Mouse (Mus musculus): ENCODE results near the gene Sh3bp2.

DNA sequence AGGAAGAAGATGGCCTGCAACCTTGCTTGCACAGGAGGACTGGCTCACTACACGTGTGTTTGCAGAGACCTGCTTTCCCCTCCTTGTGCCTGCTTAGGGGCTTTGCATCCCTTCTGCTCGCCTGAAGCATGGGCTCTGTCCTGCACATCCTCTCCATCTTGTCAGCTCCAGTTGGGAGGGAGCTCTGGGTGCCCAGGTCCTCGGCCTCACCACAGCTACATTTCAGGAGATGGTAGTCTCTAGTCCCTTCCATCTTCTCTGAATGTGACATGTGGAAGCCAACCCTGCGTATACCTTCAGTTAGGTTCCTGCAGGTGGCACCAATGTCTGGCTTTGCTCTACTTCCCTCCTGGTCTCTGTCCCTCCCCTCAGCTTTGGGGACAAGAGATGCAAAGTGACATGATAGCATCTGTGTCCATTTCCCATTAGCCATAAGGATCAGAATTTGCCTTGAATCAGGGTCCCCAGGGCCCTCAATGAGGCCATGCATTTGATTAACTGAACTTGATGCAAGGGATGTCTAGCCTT is 1.6 kb upstream of the Sh3bp2 start:
- TF ChIP-seq EP300 (IDR thresholded peaks at IDR 0.05; ENCODE audit: insufficient read depth, low read depth, low read length), result no peak
- TF ChIP-seq CTCF (IDR thresholded peaks at IDR 0.05), result no peak
